Mouse (Mus musculus): ENCODE results near the gene Gm20388.

DNA sequence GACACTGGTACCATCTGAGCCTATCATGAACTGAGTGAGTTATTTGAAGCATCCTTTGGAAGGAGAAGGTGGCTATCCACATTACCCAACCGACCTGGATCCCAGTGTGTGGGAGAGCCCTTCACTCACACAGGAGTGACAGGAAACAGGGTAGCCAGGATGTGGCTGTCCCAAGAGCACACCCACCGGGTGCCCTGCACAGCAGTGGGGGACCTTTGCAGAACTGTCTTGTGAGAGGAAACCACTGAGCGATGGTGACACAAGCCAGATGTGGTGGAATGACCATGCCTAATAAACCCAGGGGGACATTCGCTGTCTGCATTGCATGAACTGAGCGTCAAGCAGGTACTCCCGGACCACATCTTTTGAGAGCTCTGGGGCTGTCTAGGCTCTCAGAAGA lies 116.3 kb downstream of the Gm20388 start:
- TF ChIP-seq POLR2A (IDR thresholded peaks at IDR 0.05; ENCODE audit: borderline replicate concordance, extremely low read depth, insufficient read depth, insufficient read length, poor library complexity, severe bottlenecking) (no peak), CTCF (IDR thresholded peaks at IDR 0.05; ENCODE audit: borderline replicate concordance, extremely low read depth, insufficient read depth, insufficient read length) (no peak)

Data from brain, embryonic 14.5 days (tissue).